Mouse (Mus musculus): ENCODE data around the gene Krtdap. TPM values are rescaled to one million over a fixed set of nuclear protein-coding genes. Genes with fewer than 3 reads are reported as not detected.

Krtdap gene
- polyA plus RNA-seq, 1 experiment from 2014 or later = not detected

DNA sequence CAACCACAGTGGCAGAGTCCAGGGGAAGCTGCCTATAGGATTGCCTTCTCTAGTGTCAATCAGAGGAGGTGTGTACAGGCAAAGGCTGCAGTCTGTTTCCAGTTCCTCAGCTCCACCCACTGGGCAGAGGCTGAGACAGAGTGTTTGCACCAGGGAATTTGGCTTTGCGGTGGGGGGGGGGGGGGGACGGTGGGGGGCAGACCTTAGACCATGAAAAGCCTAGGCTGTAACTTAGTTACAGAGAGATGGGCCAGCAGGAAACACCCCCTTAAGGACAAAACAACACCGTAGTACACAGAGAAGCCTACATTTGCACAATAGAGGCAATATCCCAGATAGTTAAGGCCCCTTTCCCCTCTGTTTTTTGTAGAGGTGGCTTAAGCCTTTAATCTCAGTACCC, 30.7 kb upstream of the Krtdap start:
- 63% methylated on average over 3 of the region's 3 CpGs for WGBS
- H3K4me1 ChIP-seq (ENCODE audit: control insufficient read depth in 2 of 2, insufficient read depth in 2 of 2, low read length in 2 of 2) = peaks cover 4 to 9% of the 10 kb centered on the region in 2 experiments

DNA sequence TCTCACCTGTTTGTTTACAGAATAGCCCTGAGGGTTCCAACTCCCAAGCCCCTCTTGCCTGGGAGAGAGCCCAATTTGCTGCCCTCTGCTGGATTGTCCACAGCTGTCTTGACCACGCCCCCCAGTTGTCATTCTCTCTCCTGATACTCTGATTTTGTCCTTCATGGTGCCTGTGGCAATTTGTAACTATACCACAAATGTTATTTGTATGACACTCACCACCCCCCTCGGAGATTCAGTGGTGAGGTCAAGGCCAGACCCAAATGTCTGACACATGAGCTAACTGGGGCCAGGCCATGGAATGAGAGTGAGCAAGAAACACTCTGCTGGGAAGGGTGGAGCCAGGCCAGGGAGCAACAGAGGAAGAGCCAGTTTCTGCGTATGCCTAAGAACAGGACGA, 28.8 kb upstream of the Krtdap start:
- H3K36me3 ChIP-seq (ENCODE audit: control insufficient read depth, insufficient read depth, low read length) = no peaks in the 10 kb centered on the region
- H3K27me3 ChIP-seq (ENCODE audit: control insufficient read depth, insufficient read depth, low read length) = no peaks in the 10 kb centered on the region
- no peak overlapping the region for H3K27ac ChIP-seq (replicated peaks in 1 of 2; ENCODE audit: control insufficient read depth in 1 of 2, insufficient read depth in 1 of 2, low read depth in 2 of 2, low read length in 2 of 2)
- H3K4me2 ChIP-seq (ENCODE audit: low read length) = no peak overlapping the region
- 28% methylated on average over 4 of the region's 4 CpGs for WGBS
- ATAC-seq (ENCODE audit: insufficient number of reproducible peaks, insufficient read depth, low FRiP score, low read depth) = no peak
- no peak overlapping the region for H3K4me3 ChIP-seq (ENCODE audit: control insufficient read depth in 1 of 2, insufficient read depth in 1 of 2, low read depth in 1 of 2, low read length in 2 of 2)
- H3K9ac ChIP-seq (ENCODE audit: low read length) = no peak overlapping the region
- H3K9me3 ChIP-seq (ENCODE audit: control insufficient read depth, low read length) = peaks cover 10% of the 10 kb centered on the region; the same call in 1 of the 2 replicates
- peaks cover 4 to 9% of the 10 kb centered on the region in 2 experiments for H3K4me1 ChIP-seq (ENCODE audit: control insufficient read depth in 2 of 2, insufficient read depth in 2 of 2, low read length in 2 of 2)

More for the DNA sequence above, 30.7 kb upstream of the Krtdap start:
- no peak overlapping the region for H3K27ac ChIP-seq (replicated peaks in 1 of 2; ENCODE audit: control insufficient read depth in 1 of 2, insufficient read depth in 1 of 2, low read depth in 2 of 2, low read length in 2 of 2)
- H3K27me3 ChIP-seq (ENCODE audit: control insufficient read depth, insufficient read depth, low read length) = no peaks in the 10 kb centered on the region
- H3K4me2 ChIP-seq (ENCODE audit: low read length) = no peak overlapping the region
- ATAC-seq (ENCODE audit: insufficient number of reproducible peaks, insufficient read depth, low FRiP score, low read depth) = no peak
- H3K4me3 ChIP-seq (ENCODE audit: control insufficient read depth in 1 of 2, insufficient read depth in 1 of 2, low read depth in 1 of 2, low read length in 2 of 2) = no peak overlapping the region
- peaks cover 10% of the 10 kb centered on the region; the same call in 1 of the 2 replicates for H3K9me3 ChIP-seq (ENCODE audit: control insufficient read depth, low read length)
- H3K36me3 ChIP-seq (ENCODE audit: control insufficient read depth, insufficient read depth, low read length) = no peaks in the 10 kb centered on the region
- no peak overlapping the region for H3K9ac ChIP-seq (ENCODE audit: low read length)

DNA sequence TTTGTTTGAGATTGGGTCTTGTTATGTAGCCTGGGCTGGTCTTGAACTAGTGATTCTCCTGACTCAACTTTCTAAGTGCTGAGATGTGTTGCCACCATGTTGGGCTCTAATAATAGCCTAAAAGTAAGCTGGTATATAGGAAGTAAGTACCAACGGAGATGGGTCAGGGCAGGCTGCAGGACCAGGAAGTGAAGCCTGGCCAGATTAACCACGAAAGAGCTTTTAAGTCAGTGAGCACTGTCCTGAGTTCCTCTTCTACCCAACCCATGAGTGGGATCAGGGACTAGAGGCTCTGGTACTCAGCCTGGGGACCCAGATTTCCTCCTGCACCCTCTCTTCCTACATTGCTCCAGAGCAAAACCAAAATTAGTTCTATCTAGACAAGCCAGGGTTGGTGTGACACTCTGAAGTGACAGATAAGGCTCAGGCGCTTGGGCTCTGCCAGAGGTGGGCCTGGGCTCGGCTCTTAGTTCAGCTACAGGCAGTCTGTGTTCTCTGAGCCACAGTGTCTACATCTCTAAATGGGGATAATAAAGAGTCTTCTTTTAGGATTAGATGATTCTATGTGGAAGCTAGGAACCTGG, 25.8 kb upstream of the Krtdap start:
- Histone ChIP-seq H3K4me3 (ENCODE audit: control insufficient read depth in 1 of 2, insufficient read depth in 1 of 2, low read depth in 1 of 2, low read length in 2 of 2) (no peak overlapping the region), H3K4me2 (ENCODE audit: low read length) (no peak overlapping the region), H3K9me3 (ENCODE audit: control insufficient read depth, low read length) (no peaks in the 10 kb centered on the region), H3K9ac (ENCODE audit: low read length) (no peak overlapping the region), H3K4me1 (ENCODE audit: control insufficient read depth in 2 of 2, insufficient read depth in 2 of 2, low read length in 2 of 2) (peaks cover 4 to 9% of the 10 kb centered on the region in 2 experiments), H3K27me3 (ENCODE audit: control insufficient read depth, insufficient read depth, low read length) (no peaks in the 10 kb centered on the region), H3K36me3 (ENCODE audit: control insufficient read depth, insufficient read depth, low read length) (no peaks in the 10 kb centered on the region), H3K27ac (replicated peaks in 1 of 2; ENCODE audit: control insufficient read depth in 1 of 2, insufficient read depth in 1 of 2, low read depth in 2 of 2, low read length in 2 of 2) (no peak overlapping the region)
- 29% methylated on average over 4 of the region's 4 CpGs for WGBS
- no peak for ATAC-seq (ENCODE audit: insufficient number of reproducible peaks, insufficient read depth, low FRiP score, low read depth)

DNA sequence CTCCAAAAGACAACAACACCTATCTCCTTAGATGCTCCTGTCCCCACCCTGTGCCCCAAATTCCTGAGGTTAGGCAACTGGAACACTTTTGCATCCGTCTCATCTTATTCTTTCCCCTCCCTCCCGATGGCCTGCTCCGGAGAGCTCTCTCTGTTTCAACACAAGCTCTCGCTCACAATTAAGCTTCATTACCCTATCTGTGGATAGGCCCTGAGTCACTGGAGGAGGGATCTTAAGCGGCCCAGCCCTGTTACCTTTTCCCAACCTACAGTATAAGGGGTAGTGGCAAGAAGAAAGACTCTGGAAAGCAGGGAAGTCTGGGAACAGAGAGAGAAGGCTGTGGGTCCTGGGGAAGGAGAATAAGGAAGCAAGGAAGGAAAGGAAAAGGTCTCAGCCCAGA, 24.2 kb upstream of the Krtdap start, which contains the start of gene Dmkn:
Dmkn (plus strand) TSS at position 301 of the 400 bp plus-strand sequence.
- Histone ChIP-seq H3K4me3 (ENCODE audit: control insufficient read depth in 1 of 2, insufficient read depth in 1 of 2, low read depth in 1 of 2, low read length in 2 of 2) (no peak within 1 kb of the TSS), H3K4me2 (ENCODE audit: low read length) (no peak within 1 kb of the TSS), H3K4me1 (ENCODE audit: control insufficient read depth in 2 of 2, insufficient read depth in 2 of 2, low read length in 2 of 2) (peaks cover 4 to 9% of the 10 kb centered on the region in 2 experiments), H3K27ac (replicated peaks in 1 of 2; ENCODE audit: control insufficient read depth in 1 of 2, insufficient read depth in 1 of 2, low read depth in 2 of 2, low read length in 2 of 2) (no peak within 1 kb of the TSS), H3K9me3 (ENCODE audit: control insufficient read depth, low read length) (no peaks in the 10 kb centered on the region), H3K9ac (ENCODE audit: low read length) (no peak within 1 kb of the TSS), H3K36me3 (ENCODE audit: control insufficient read depth, insufficient read depth, low read length) (no peaks in the 10 kb centered on the region), H3K27me3 (ENCODE audit: control insufficient read depth, insufficient read depth, low read length) (no peaks in the 10 kb centered on the region)
- 52% methylated on average over 5 of the region's 5 CpGs for WGBS
- ATAC-seq (ENCODE audit: insufficient number of reproducible peaks, insufficient read depth, low FRiP score, low read depth) = no peak

DNA sequence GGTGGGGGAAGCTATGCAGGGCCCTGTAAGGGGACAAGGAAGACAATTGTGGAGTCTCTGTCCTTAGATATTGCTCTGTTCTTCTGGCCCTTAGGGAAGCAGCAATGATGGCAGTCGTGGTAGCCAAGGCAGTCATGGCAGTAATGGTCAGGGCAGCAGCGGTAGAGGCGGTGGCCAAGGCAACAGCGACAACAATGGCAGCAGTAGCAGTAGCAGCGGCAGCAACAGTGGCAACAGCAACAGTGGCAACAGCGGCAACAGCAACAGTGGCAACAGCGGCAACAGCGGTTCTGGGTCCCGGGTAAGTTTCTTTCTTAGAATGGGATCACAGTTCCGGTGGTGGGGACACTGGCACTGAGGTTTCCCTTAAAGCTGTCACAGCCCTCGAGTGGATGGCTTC, 22.5 kb upstream of the Krtdap start:
- Histone ChIP-seq H3K4me1 (ENCODE audit: control insufficient read depth in 2 of 2, insufficient read depth in 2 of 2, low read length in 2 of 2) (peaks cover 3 to 9% of the 10 kb centered on the region in 2 experiments), H3K9ac (ENCODE audit: low read length) (no peak overlapping the region), H3K27me3 (ENCODE audit: control insufficient read depth, insufficient read depth, low read length) (no peaks in the 10 kb centered on the region), H3K4me3 (ENCODE audit: control insufficient read depth in 1 of 2, insufficient read depth in 1 of 2, low read depth in 1 of 2, low read length in 2 of 2) (no peak overlapping the region), H3K9me3 (ENCODE audit: control insufficient read depth, low read length) (no peaks in the 10 kb centered on the region), H3K27ac (replicated peaks in 1 of 2; ENCODE audit: control insufficient read depth in 1 of 2, insufficient read depth in 1 of 2, low read depth in 2 of 2, low read length in 2 of 2) (no peak overlapping the region), H3K4me2 (ENCODE audit: low read length) (peak overlapping the region; percentile 2; the same call in 1 of the 2 replicates), H3K36me3 (ENCODE audit: control insufficient read depth, insufficient read depth, low read length) (no peaks in the 10 kb centered on the region)
- ATAC-seq (ENCODE audit: insufficient number of reproducible peaks, insufficient read depth, low FRiP score, low read depth) = no peak
- 40% methylated on average over 11 of the region's 11 CpGs for WGBS

DNA sequence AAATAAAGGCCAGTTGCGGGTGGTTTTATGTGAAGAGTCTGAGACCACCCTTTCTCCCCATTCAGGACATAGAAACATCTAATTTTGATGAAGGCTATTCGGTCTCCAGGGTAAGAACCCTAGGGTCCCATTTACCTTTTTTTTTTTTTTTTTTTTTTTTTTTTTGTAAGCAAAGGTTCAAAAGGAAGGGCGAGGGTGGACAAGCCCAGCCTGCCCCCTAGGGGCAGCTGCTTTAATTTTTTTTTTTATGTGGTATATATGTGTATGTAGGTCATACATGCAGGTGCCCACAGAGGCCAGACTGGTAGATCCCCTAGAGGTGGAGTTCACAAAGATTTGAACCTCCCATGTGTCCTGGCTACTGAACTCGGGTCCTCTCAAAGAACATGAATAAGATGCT, 21.3 kb upstream of the Krtdap start:
- peaks cover 0 to 2% of the 10 kb centered on the region in 2 experiments; a peak in 1 of 4 replicates for H3K4me1 ChIP-seq (ENCODE audit: control insufficient read depth in 2 of 2, insufficient read depth in 2 of 2, low read length in 2 of 2)
- no peak overlapping the region for H3K27ac ChIP-seq (replicated peaks in 1 of 2; ENCODE audit: control insufficient read depth in 1 of 2, insufficient read depth in 1 of 2, low read depth in 2 of 2, low read length in 2 of 2)
- no peaks in the 10 kb centered on the region for H3K36me3 ChIP-seq (ENCODE audit: control insufficient read depth, insufficient read depth, low read length)
- H3K4me3 ChIP-seq (ENCODE audit: control insufficient read depth in 1 of 2, insufficient read depth in 1 of 2, low read depth in 1 of 2, low read length in 2 of 2) = no peak overlapping the region
- ATAC-seq (ENCODE audit: insufficient number of reproducible peaks, insufficient read depth, low FRiP score, low read depth) = no peak
- H3K27me3 ChIP-seq (ENCODE audit: control insufficient read depth, insufficient read depth, low read length) = no peaks in the 10 kb centered on the region
- no peak overlapping the region for H3K9ac ChIP-seq (ENCODE audit: low read length)
- H3K9me3 ChIP-seq (ENCODE audit: control insufficient read depth, low read length) = no peaks in the 10 kb centered on the region
- 82% methylated on average over 4 of the region's 4 CpGs for WGBS
- no peak overlapping the region for H3K4me2 ChIP-seq (ENCODE audit: low read length)

DNA sequence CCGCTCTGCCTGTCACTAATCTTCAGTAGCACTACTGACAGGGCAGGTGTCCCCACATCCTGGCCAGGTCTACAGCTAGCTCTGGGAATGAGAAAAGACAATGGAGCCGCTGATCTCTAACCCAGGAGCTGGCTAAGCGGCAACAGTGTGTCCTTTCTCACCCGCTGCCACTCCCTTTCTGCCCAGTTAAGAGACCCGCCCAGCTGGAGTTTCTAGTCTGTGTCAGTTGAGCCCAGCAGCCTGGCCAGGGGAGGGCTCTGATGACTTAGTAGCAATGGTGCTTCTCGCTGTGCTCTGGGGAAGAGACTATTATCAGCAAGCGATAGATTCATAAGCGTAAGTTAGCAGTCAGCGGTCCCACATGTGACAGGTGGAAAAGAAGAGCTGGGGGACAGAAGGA, 18.5 kb upstream of the Krtdap start:
- H3K9me3 ChIP-seq (ENCODE audit: control insufficient read depth, low read length) = no peaks in the 10 kb centered on the region
- no peaks in the 10 kb centered on the region for H3K4me1 ChIP-seq (ENCODE audit: control insufficient read depth in 2 of 2, insufficient read depth in 2 of 2, low read length in 2 of 2)
- no peak overlapping the region for H3K9ac ChIP-seq (ENCODE audit: low read length)
- no peak overlapping the region for H3K27ac ChIP-seq (replicated peaks in 1 of 2; ENCODE audit: control insufficient read depth in 1 of 2, insufficient read depth in 1 of 2, low read depth in 2 of 2, low read length in 2 of 2)
- no peak overlapping the region for H3K4me2 ChIP-seq (ENCODE audit: low read length)
- 26% methylated on average over 9 of the region's 9 CpGs for WGBS
- no peaks in the 10 kb centered on the region for H3K36me3 ChIP-seq (ENCODE audit: control insufficient read depth, insufficient read depth, low read length)
- no peak overlapping the region for H3K4me3 ChIP-seq (ENCODE audit: control insufficient read depth in 1 of 2, insufficient read depth in 1 of 2, low read depth in 1 of 2, low read length in 2 of 2)
- no peak for ATAC-seq (ENCODE audit: insufficient number of reproducible peaks, insufficient read depth, low FRiP score, low read depth)
- H3K27me3 ChIP-seq (ENCODE audit: control insufficient read depth, insufficient read depth, low read length) = no peaks in the 10 kb centered on the region

DNA sequence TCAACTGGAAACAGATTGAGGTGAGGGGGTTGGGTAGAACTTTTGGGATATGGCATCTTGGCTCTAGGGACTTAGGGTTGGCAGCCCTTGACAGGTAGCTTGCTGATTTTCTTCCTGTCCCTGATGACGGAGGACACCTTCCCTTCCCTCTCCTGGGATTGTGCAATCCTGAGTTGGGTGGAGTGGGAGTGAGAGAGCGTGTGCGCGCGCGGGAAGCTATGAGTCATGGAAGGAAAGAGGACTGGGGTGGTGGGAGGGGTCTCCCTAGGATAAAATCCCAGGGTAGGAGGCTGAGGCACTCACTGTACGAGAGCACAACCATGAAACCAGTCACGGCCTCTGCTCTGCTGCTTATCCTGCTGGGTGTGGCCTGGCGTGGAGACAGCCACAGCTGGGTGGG, 11.6 kb upstream of the Krtdap start:
- H3K4me3 ChIP-seq (ENCODE audit: control insufficient read depth in 1 of 2, insufficient read depth in 1 of 2, low read depth in 1 of 2, low read length in 2 of 2) = no peak overlapping the region
- no peak overlapping the region for H3K4me2 ChIP-seq (ENCODE audit: low read length)
- 71% methylated on average over 9 of the region's 9 CpGs for WGBS
- ATAC-seq (ENCODE audit: insufficient number of reproducible peaks, insufficient read depth, low FRiP score, low read depth) = no peak
- H3K27ac ChIP-seq (replicated peaks in 1 of 2; ENCODE audit: control insufficient read depth in 1 of 2, insufficient read depth in 1 of 2, low read depth in 2 of 2, low read length in 2 of 2) = no peak overlapping the region
- H3K9ac ChIP-seq (ENCODE audit: low read length) = no peak overlapping the region
- no peaks in the 10 kb centered on the region for H3K4me1 ChIP-seq (ENCODE audit: control insufficient read depth in 2 of 2, insufficient read depth in 2 of 2, low read length in 2 of 2)
- H3K9me3 ChIP-seq (ENCODE audit: control insufficient read depth, low read length) = no peaks in the 10 kb centered on the region
- H3K27me3 ChIP-seq (ENCODE audit: control insufficient read depth, insufficient read depth, low read length) = no peaks in the 10 kb centered on the region
- H3K36me3 ChIP-seq (ENCODE audit: control insufficient read depth, insufficient read depth, low read length) = no peaks in the 10 kb centered on the region
